Mouse (Mus musculus): Measurements from ENCODE around the gene Smap2. TPM values are rescaled to one million over a fixed set of nuclear protein-coding genes. Genes with fewer than 3 reads are reported as not detected.
A peak's percentile ranks its signal among the peaks of the same experiment; 100 is the strongest.

The Smap2 gene
- polyA plus RNA-seq, 1 experiment, result 101 TPM

DNA sequence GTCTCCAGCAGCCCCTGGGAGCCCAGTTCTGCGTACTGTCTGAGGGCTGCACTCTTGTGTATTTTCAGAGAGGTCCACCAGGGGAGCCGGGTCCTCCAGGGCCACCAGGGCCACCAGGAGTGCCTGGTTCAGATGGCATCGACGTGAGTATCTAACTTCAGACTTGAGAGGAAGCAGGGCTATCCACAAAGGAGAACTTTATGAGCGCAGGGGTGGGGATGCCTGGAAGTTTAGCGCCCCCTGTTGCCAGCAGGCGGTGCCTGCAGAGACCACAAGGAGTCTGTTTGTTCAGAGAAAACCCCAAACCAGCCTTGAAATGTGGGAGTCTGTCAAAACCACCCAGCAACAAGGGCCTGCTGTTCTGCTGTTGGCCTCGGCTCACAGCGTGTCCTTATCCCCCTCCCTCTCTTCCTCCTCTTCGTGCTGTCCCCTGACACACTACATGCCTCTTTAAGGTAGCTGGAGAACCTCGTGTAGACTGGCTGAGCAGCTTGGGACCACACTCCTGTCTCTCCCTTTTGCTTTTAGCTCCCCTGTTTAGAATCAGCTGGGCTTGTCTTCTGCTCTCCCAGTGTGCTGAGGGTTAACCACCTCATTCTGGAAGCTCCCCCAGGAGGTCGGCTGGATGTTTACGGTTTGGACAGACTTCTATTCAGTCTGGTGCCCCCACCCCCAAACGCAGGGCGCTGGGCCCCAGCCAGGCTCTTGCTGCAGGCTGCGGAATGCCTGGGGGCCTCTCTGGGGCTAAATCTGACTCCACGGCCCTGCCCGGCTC is 24.0 kb upstream of the Smap2 start:
- TF ChIP-seq CTCF (IDR thresholded peaks at IDR 0.05; ENCODE audit: extremely low read depth, insufficient read depth, low read length) (peak; percentile 71), POLR2A (IDR thresholded peaks at IDR 0.05; ENCODE audit: extremely low read depth, insufficient read depth, low read length) (no peak)
- Histone ChIP-seq H3K4me3 (ENCODE audit: insufficient read depth, low read length) (no peak overlapping the region), H3K27ac (ENCODE audit: insufficient read depth, low read length) (no peak overlapping the region), H3K4me1 (ENCODE audit: control insufficient read depth, insufficient read depth, low read length) (no peaks in the 10 kb centered on the region)

GRCm38 (mm10) chr4:121040323-121040722 is 23.3 kb upstream of the Smap2 start:
- H3K4me1 ChIP-seq (ENCODE audit: control insufficient read depth, insufficient read depth, low read length), result no peaks in the 10 kb centered on the region
- TF ChIP-seq CTCF (IDR thresholded peaks at IDR 0.05; ENCODE audit: extremely low read depth, insufficient read depth, low read length) (no peak), POLR2A (IDR thresholded peaks at IDR 0.05; ENCODE audit: extremely low read depth, insufficient read depth, low read length) (no peak)
- no peak overlapping the region for H3K4me3 ChIP-seq (ENCODE audit: insufficient read depth, low read length)
- no peak overlapping the region for H3K27ac ChIP-seq (ENCODE audit: insufficient read depth, low read length)

GRCm38 (mm10) chr4:121039331-121040115 is 22.5 kb upstream of the Smap2 start, which contains the start of gene Col9a2:
Col9a2 (plus strand) TSS chr4:121039385.
- no peaks in the 10 kb centered on the region for H3K4me1 ChIP-seq (ENCODE audit: control insufficient read depth, insufficient read depth, low read length)
- TF ChIP-seq CTCF (IDR thresholded peaks at IDR 0.05; ENCODE audit: extremely low read depth, insufficient read depth, low read length) (no peak), POLR2A (IDR thresholded peaks at IDR 0.05; ENCODE audit: extremely low read depth, insufficient read depth, low read length) (no peak)
- H3K27ac ChIP-seq (ENCODE audit: insufficient read depth, low read length), result no peak within 1 kb of the TSS
- no peak within 1 kb of the TSS for H3K4me3 ChIP-seq (ENCODE audit: insufficient read depth, low read length)

DNA sequence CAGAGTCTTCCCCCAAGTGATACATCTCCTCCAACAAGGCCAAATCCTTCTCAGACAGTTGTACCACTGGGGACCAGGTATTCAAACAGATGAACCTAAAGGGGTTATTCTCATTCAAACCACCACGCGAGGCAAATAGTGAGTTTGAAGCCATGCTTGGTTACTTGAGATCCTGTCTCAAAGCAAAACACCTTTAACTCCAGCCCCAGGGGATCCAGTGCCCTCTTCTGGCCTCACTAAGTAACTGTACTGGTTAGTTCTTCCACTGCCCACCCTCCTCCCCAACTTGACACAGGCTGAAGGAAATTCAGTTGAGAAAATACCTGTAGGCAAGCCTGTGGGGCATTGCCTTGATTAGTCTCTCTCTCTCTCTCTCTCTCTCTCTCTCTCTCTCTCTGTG is 16.0 kb upstream of the Smap2 start:
- TF ChIP-seq POLR2A (IDR thresholded peaks at IDR 0.05; ENCODE audit: extremely low read depth, insufficient read depth, low read length) (no peak), CTCF (IDR thresholded peaks at IDR 0.05; ENCODE audit: extremely low read depth, insufficient read depth, low read length) (peak; percentile 46)
- H3K4me3 ChIP-seq (ENCODE audit: insufficient read depth, low read length), result no peak overlapping the region
- no peaks in the 10 kb centered on the region for H3K4me1 ChIP-seq (ENCODE audit: control insufficient read depth, insufficient read depth, low read length)
- no peak overlapping the region for H3K27ac ChIP-seq (ENCODE audit: insufficient read depth, low read length)

DNA sequence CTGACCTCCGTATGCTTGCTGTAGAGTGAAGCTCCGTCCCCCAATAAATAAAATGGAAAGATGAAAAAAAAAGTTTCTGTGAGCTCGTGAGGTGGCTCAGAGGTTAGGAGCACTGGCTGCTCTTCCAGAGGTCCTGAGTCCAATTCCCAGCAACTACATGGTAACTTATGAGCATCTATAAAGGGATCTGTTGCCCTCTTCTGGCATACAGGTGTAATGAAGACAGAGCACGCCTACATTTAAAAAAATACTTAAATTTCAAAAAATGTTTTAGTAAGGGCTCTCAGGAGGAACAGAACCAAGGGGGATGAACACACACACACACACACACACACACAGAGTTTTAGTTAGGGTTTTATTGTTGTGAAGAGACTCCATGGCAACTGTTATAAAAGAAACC is 14.4 kb upstream of the Smap2 start:
- no peak overlapping the region for H3K27ac ChIP-seq (ENCODE audit: insufficient read depth, low read length)
- H3K4me1 ChIP-seq (ENCODE audit: control insufficient read depth, insufficient read depth, low read length), result no peaks in the 10 kb centered on the region
- no peak overlapping the region for H3K4me3 ChIP-seq (ENCODE audit: insufficient read depth, low read length)
- TF ChIP-seq CTCF (IDR thresholded peaks at IDR 0.05; ENCODE audit: extremely low read depth, insufficient read depth, low read length), result no peak

GRCm38 (mm10) chr4:121029632-121030031 is 12.6 kb upstream of the Smap2 start:
- no peak for TF ChIP-seq CTCF (IDR thresholded peaks at IDR 0.05; ENCODE audit: extremely low read depth, insufficient read depth, low read length)
- TF ChIP-seq POLR2A (IDR thresholded peaks at IDR 0.05; ENCODE audit: extremely low read depth, insufficient read depth, low read length), result no peak
- Histone ChIP-seq H3K27ac (ENCODE audit: insufficient read depth, low read length) (no peak overlapping the region), H3K4me1 (ENCODE audit: control insufficient read depth, insufficient read depth, low read length) (no peaks in the 10 kb centered on the region), H3K4me3 (ENCODE audit: insufficient read depth, low read length) (no peak overlapping the region)

DNA sequence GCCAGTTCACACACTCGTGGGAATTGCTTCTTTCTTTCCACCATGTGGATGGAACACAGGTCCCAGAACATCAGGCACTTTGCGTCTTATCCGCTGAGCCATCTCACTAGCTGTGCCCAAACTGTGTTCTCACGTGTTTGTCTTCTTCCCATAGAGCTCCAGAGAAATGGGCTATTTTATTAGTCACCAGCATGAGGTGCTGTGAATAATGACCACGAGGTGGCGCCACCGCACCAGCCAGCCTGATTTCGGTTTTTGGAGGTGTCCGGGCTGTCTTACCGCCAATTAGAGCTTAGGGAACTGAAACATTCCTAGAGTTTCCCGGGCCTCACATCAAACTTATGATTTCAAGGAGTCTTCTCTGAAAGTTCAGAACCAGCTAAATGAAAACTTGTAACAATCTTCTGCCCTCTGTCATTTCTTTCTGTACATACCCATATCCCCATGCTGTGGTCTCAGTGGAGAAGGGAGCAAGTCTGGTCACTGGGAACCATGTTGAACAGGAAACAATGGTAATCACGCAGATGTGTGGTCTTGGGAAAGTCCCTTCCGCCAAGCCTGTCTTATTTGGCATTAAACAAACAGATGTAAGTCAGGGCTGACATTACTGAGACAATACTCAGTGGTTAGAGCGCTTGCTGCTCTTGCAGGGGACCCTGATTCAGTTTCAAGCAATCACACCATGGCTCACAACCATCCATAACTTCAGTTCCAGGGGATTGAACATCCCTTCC is 11.8 kb upstream of the Smap2 start:
- Histone ChIP-seq H3K4me1 (ENCODE audit: control insufficient read depth, insufficient read depth, low read length) (no peaks in the 10 kb centered on the region), H3K27ac (ENCODE audit: insufficient read depth, low read length) (no peak overlapping the region), H3K4me3 (ENCODE audit: insufficient read depth, low read length) (no peak overlapping the region)
- peak; percentile 51 for TF ChIP-seq CTCF (IDR thresholded peaks at IDR 0.05; ENCODE audit: extremely low read depth, insufficient read depth, low read length)
- TF ChIP-seq POLR2A (IDR thresholded peaks at IDR 0.05; ENCODE audit: extremely low read depth, insufficient read depth, low read length), result no peak

DNA sequence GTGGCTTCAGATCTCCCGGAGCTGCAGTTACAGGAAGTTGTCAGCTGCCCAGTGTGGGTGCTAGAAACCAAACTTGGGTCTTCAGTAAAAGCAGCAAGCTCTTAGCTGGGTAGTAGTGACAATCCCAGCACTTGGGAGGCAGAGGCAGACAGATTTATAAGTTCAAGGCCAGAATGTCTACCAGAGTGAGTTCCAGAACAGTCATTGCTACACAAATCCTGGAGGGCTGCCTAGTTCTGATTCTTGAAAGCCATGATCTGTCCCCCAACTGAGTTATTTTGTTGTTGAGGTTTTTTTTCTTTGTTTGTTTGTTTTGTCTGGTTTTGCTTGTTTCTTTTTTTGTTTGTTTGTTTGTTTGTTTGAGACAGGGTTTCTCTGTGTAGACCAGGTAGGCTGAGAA is 11.1 kb upstream of the Smap2 start:
- H3K4me1 ChIP-seq (ENCODE audit: control insufficient read depth, insufficient read depth, low read length), result no peaks in the 10 kb centered on the region
- TF ChIP-seq POLR2A (IDR thresholded peaks at IDR 0.05; ENCODE audit: extremely low read depth, insufficient read depth, low read length) (no peak), CTCF (IDR thresholded peaks at IDR 0.05; ENCODE audit: extremely low read depth, insufficient read depth, low read length) (no peak)
- no peak overlapping the region for H3K27ac ChIP-seq (ENCODE audit: insufficient read depth, low read length)
- no peak overlapping the region for H3K4me3 ChIP-seq (ENCODE audit: insufficient read depth, low read length)

GRCm38 (mm10) chr4:121025681-121026080 is 8.6 kb upstream of the Smap2 start:
- Histone ChIP-seq H3K4me1 (ENCODE audit: control insufficient read depth, insufficient read depth, low read length) (peaks cover 3% of the 10 kb centered on the region), H3K4me3 (ENCODE audit: insufficient read depth, low read length) (no peak overlapping the region), H3K27ac (ENCODE audit: insufficient read depth, low read length) (no peak overlapping the region)
- TF ChIP-seq POLR2A (IDR thresholded peaks at IDR 0.05; ENCODE audit: extremely low read depth, insufficient read depth, low read length), result no peak
- no peak for TF ChIP-seq CTCF (IDR thresholded peaks at IDR 0.05; ENCODE audit: extremely low read depth, insufficient read depth, low read length)
